Mouse (Mus musculus): ENCODE measurements around the gene Ppp4r3a. TPM values are rescaled to one million over a fixed set of nuclear protein-coding genes. Genes with fewer than 3 reads are reported as not detected.

Ppp4r3a gene
- polyA plus RNA-seq, 1 experiment: 8.8 TPM

DNA sequence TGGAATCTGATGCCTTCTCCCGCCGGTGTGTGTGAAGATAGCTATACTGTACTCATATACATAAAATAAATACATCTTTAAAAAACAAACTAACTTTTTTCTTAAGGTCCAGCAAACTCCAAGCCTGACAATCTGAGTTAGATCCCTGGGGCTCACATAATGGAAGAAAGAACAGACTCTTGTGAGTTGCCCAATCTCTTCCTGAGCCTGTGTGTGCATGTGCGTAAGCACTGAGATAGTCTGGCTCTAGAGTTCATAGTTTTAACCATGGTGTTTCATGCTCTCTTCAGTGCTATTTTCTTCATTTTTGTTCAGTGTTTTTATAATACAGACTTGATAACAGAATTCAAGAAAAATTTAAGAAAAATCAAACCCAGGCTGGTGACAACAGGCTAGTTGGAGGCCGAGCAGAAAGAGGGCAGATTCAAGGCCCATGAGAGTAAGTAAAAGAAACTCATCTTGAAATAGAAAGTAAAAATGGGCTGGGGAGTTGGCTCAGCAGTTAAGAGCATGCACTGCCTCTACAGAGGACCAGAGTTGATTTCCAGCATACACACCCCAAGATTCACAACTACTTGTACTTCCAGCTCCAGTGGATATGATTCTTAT is 8.6 kb downstream of the Ppp4r3a start:
- Histone ChIP-seq H3K4me2 (ENCODE audit: low read depth) (no peak overlapping the region), H3K36me3 (ENCODE audit: control insufficient read depth, insufficient read depth) (no peaks in the 10 kb centered on the region)
- no peak for TF ChIP-seq MAX (IDR thresholded peaks at IDR 0.05; ENCODE audit: low read depth)
- no peak for TF ChIP-seq TCF3 (IDR thresholded peaks at IDR 0.05; ENCODE audit: insufficient read length, low read depth)
- no peak for TF ChIP-seq SRF (IDR thresholded peaks at IDR 0.05; ENCODE audit: control insufficient read depth, insufficient read length, low read depth)
- no peak for TF ChIP-seq CEBPB (IDR thresholded peaks at IDR 0.05; ENCODE audit: insufficient read depth, poor library complexity, severe bottlenecking)
- no peak for TF ChIP-seq POLR2AphosphoS2 (IDR thresholded peaks at IDR 0.05; ENCODE audit: insufficient read length, low read depth)
- no peak for TF ChIP-seq TCF12 (IDR thresholded peaks at IDR 0.05; ENCODE audit: insufficient read depth, poor library complexity, severe bottlenecking)
- TF ChIP-seq E2F4 (IDR thresholded peaks at IDR 0.05; ENCODE audit: insufficient read depth): no peak
- no peak for TF ChIP-seq MYOG (IDR thresholded peaks at IDR 0.05; ENCODE audit: control insufficient read depth in 1 of 3, insufficient read depth in 1 of 3, insufficient read length in 2 of 3, low read depth in 2 of 3)
- TF ChIP-seq USF1 (IDR thresholded peaks at IDR 0.05; ENCODE audit: low read depth): no peak
- no peak for TF ChIP-seq POLR2A (IDR thresholded peaks at IDR 0.05; ENCODE audit: insufficient read length, low read depth)
- TF ChIP-seq REST (IDR thresholded peaks at IDR 0.05; ENCODE audit: insufficient read depth, insufficient read length): no peak
- no peak for TF ChIP-seq MYOD1 (IDR thresholded peaks at IDR 0.05; ENCODE audit: control insufficient read depth in 1 of 3, insufficient read length in 2 of 3, low read depth in 2 of 3)

DNA sequence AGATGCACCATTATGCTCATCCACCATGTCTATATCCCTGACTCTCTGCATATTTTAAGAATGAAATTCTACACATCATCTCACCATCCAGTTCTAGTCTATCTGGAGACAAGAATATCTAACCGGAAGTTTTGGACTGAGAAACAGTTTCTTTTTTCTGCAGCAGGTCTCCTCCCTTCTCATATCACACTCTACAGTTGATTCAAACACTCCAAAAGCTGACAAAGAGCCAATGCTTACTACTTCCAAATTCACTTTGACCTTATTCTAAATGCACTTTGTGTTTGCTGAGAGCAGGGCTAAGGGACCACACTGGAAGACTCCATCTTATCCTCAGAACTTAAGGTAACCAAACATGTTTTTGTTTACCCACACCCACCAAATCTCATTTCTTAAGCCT is 13.7 kb downstream of the Ppp4r3a start:
- H3K4me3 ChIP-seq: no peak overlapping the region

More for the DNA sequence above, 8.6 kb downstream of the Ppp4r3a start:
- peaks cover 100% of the 10 kb centered on the region for H3K79me2 ChIP-seq (ENCODE audit: control insufficient read depth, insufficient read depth)
- H3K27me3 ChIP-seq (ENCODE audit: control insufficient read depth, insufficient read depth, insufficient read length): no peaks in the 10 kb centered on the region
- H3K4me3 ChIP-seq: no peak overlapping the region
- no peak overlapping the region for H3ac ChIP-seq (ENCODE audit: control insufficient read depth, insufficient read length)

DNA sequence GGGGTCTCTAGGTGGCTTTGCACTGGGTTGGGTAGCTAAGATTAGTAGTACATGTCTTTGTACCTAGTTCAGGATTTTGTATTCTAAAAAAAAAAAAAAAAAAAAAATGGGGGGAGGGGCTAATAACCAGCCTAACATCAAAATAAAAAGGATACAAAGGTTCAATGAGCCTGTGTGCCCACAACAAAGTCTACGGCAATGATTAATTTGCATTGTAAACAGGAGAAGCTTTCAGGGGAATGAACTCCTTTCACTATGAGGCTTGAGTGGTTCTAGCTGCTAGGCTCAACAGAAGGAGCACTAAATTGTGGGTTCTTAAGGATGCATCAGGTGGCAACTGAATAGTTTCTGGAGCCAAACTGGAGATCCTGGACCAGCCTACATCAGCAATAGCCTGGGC is 17.2 kb downstream of the Ppp4r3a start:
- H3ac ChIP-seq (ENCODE audit: control insufficient read depth, insufficient read length): no peak overlapping the region
- no peak overlapping the region for H3K4me3 ChIP-seq
- peaks cover 48% of the 10 kb centered on the region for H3K36me3 ChIP-seq (ENCODE audit: control insufficient read depth, insufficient read depth)
- H3K27me3 ChIP-seq (ENCODE audit: control insufficient read depth, insufficient read depth, insufficient read length): no peaks in the 10 kb centered on the region
- no peak overlapping the region for H3K4me2 ChIP-seq (ENCODE audit: low read depth)
- peaks cover 91% of the 10 kb centered on the region for H3K79me2 ChIP-seq (ENCODE audit: control insufficient read depth, insufficient read depth)
- TF ChIP-seq POLR2A (IDR thresholded peaks at IDR 0.05; ENCODE audit: insufficient read length, low read depth) (no peak), CEBPB (IDR thresholded peaks at IDR 0.05; ENCODE audit: insufficient read depth, poor library complexity, severe bottlenecking) (no peak), MYOD1 (IDR thresholded peaks at IDR 0.05; ENCODE audit: control insufficient read depth in 1 of 3, insufficient read length in 2 of 3, low read depth in 2 of 3) (no peak), REST (IDR thresholded peaks at IDR 0.05; ENCODE audit: insufficient read depth, insufficient read length) (no peak), TCF3 (IDR thresholded peaks at IDR 0.05; ENCODE audit: insufficient read length, low read depth) (no peak), TCF12 (IDR thresholded peaks at IDR 0.05; ENCODE audit: insufficient read depth, poor library complexity, severe bottlenecking) (no peak), USF1 (IDR thresholded peaks at IDR 0.05; ENCODE audit: low read depth) (no peak), SRF (IDR thresholded peaks at IDR 0.05; ENCODE audit: control insufficient read depth, insufficient read length, low read depth) (no peak), E2F4 (IDR thresholded peaks at IDR 0.05; ENCODE audit: insufficient read depth) (no peak), MYOG (IDR thresholded peaks at IDR 0.05; ENCODE audit: control insufficient read depth in 1 of 3, insufficient read depth in 1 of 3, insufficient read length in 2 of 3, low read depth in 2 of 3) (no peak), MAX (IDR thresholded peaks at IDR 0.05; ENCODE audit: low read depth) (no peak)

More for the DNA sequence above, 13.7 kb downstream of the Ppp4r3a start:
- Histone ChIP-seq H3ac (ENCODE audit: control insufficient read depth, insufficient read length) (no peak overlapping the region), H3K27me3 (ENCODE audit: control insufficient read depth, insufficient read depth, insufficient read length) (no peaks in the 10 kb centered on the region), H3K79me2 (ENCODE audit: control insufficient read depth, insufficient read depth) (peaks cover 98% of the 10 kb centered on the region), H3K4me2 (ENCODE audit: low read depth) (no peak overlapping the region), H3K36me3 (ENCODE audit: control insufficient read depth, insufficient read depth) (peaks cover 19% of the 10 kb centered on the region)
- TF ChIP-seq E2F4 (IDR thresholded peaks at IDR 0.05; ENCODE audit: insufficient read depth) (no peak), SRF (IDR thresholded peaks at IDR 0.05; ENCODE audit: control insufficient read depth, insufficient read length, low read depth) (no peak), REST (IDR thresholded peaks at IDR 0.05; ENCODE audit: insufficient read depth, insufficient read length) (no peak), CEBPB (IDR thresholded peaks at IDR 0.05; ENCODE audit: insufficient read depth, poor library complexity, severe bottlenecking) (no peak), POLR2A (IDR thresholded peaks at IDR 0.05; ENCODE audit: insufficient read length, low read depth) (no peak), MAX (IDR thresholded peaks at IDR 0.05; ENCODE audit: low read depth) (no peak), MYOG (IDR thresholded peaks at IDR 0.05; ENCODE audit: control insufficient read depth in 1 of 3, insufficient read depth in 1 of 3, insufficient read length in 2 of 3, low read depth in 2 of 3) (no peak), USF1 (IDR thresholded peaks at IDR 0.05; ENCODE audit: low read depth) (no peak), TCF12 (IDR thresholded peaks at IDR 0.05; ENCODE audit: insufficient read depth, poor library complexity, severe bottlenecking) (no peak), MYOD1 (IDR thresholded peaks at IDR 0.05; ENCODE audit: control insufficient read depth in 1 of 3, insufficient read length in 2 of 3, low read depth in 2 of 3) (no peak), TCF3 (IDR thresholded peaks at IDR 0.05; ENCODE audit: insufficient read length, low read depth) (no peak), POLR2AphosphoS2 (IDR thresholded peaks at IDR 0.05; ENCODE audit: insufficient read length, low read depth) (no peak)

GRCm38 (mm10) chr12:101039956-101040355 is 43.5 kb downstream of the Ppp4r3a start:
- Histone ChIP-seq H3ac (ENCODE audit: control insufficient read depth, insufficient read length) (no peak overlapping the region), H3K4me3 (no peak overlapping the region), H3K79me2 (ENCODE audit: control insufficient read depth, insufficient read depth) (no peaks in the 10 kb centered on the region), H3K4me2 (ENCODE audit: low read depth) (no peak overlapping the region), H3K36me3 (ENCODE audit: control insufficient read depth, insufficient read depth) (peaks cover 72% of the 10 kb centered on the region), H3K27me3 (ENCODE audit: control insufficient read depth, insufficient read depth, insufficient read length) (no peaks in the 10 kb centered on the region)
- TF ChIP-seq MYOD1 (IDR thresholded peaks at IDR 0.05; ENCODE audit: control insufficient read depth in 1 of 3, insufficient read length in 2 of 3, low read depth in 2 of 3) (no peak), TCF3 (IDR thresholded peaks at IDR 0.05; ENCODE audit: insufficient read length, low read depth) (no peak), POLR2A (IDR thresholded peaks at IDR 0.05; ENCODE audit: insufficient read length, low read depth) (no peak), MAX (IDR thresholded peaks at IDR 0.05; ENCODE audit: low read depth) (no peak), MYOG (IDR thresholded peaks at IDR 0.05; ENCODE audit: control insufficient read depth in 1 of 3, insufficient read depth in 1 of 3, insufficient read length in 2 of 3, low read depth in 2 of 3) (no peak), SRF (IDR thresholded peaks at IDR 0.05; ENCODE audit: control insufficient read depth, insufficient read length, low read depth) (no peak), E2F4 (IDR thresholded peaks at IDR 0.05; ENCODE audit: insufficient read depth) (no peak)

Measured in myocyte (in vitro differentiated cells).